ENCODE assay signal across 8 mouse cellular contexts in the genomic region with DNA sequence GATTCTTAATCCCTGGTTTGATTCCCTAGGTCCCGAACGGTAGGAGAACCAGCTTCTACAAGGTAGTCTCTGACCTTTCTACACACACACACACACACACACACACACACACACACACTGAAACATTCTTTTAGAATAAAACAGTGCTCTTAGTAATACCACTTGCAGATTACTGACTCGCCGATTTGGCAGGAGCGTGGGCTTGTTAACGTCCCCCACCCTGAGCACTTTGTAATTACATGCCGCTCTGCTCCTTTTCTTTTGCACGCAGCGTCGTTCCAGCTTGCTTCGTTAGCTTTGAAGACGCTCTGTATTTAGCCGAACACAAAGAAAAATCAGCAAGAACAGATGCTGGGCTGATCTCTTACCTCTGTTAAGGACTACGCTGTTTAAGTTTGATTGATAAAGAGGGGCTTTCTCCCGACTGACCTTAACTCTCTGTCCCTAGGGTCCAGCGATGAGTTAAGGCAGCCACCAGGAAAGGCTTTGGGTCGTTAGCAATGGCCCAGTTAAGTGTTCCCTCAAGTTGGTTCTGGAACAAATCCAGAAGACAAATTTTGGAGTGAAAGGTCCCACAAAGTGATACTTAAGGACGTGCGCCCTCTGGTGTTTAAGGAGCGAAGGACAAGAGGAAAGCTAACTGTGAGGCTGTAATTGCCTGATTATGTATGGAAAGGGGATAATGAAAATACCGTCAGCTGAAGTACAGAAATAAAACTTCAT. TPM values are rescaled to one million over a fixed set of nuclear protein-coding genes. Genes with fewer than 3 reads are reported as not detected.
DNase-seq lines count a peak whose midpoint lies in the region; ATAC-seq and TF ChIP-seq lines count a peak whose summit lies in the region.

No protein-coding gene starts in this region.

- no peaks in the 10 kb centered on the region for H3K9me3 ChIP-seq in embryonic facial prominence, embryonic 13.5 days
- H3K9me3 ChIP-seq in heart, embryonic 11.5 days (replicated peaks; ENCODE audit: control insufficient read depth, low read length): no peaks in the 10 kb centered on the region
- H3K9me3 ChIP-seq in kidney, embryonic 14.5 days (ENCODE audit: control insufficient read depth, low read length): no peaks in the 10 kb centered on the region
- no peaks in the 10 kb centered on the region for H3K9me3 ChIP-seq in limb, embryonic 14.5 days (ENCODE audit: control insufficient read depth, low read length)

- peaks cover 4% of the 10 kb centered on the region; the same call in 1 of the 2 replicates for H3K4me1 ChIP-seq in embryonic facial prominence, embryonic 13.5 days
- H3K4me1 ChIP-seq in heart, embryonic 11.5 days (ENCODE audit: control insufficient read depth, insufficient read depth, low read length): no peaks in the 10 kb centered on the region
- H3K4me1 ChIP-seq in kidney, embryonic 14.5 days (ENCODE audit: control insufficient read depth, insufficient read depth, low read length): no peaks in the 10 kb centered on the region
- no peaks in the 10 kb centered on the region for H3K4me1 ChIP-seq in limb, embryonic 14.5 days (ENCODE audit: control insufficient read depth, insufficient read depth, low read length)

- DNase-seq in A20 (ENCODE audit: low read depth, low spot score): peak; percentile 61
- peak; percentile 67 for DNase-seq in adrenal gland, postnatal 25 days
- DNase-seq in limb, embryonic 14.5 days (ENCODE audit: low spot score): peak; percentile 93
- peak; percentile 65 for DNase-seq in splenic B cell, adult 2 months (ENCODE audit: low read depth, low spot score)

- TF ChIP-seq POLR2A in limb, embryonic 14.5 days (IDR thresholded peaks at IDR 0.05; ENCODE audit: borderline replicate concordance, extremely low read depth, insufficient read depth, insufficient read length): no peak

- H3K27ac ChIP-seq in embryonic facial prominence, embryonic 13.5 days: peak overlapping the region; percentile 51; the same call in 1 of the 2 replicates
- no peak overlapping the region for H3K27ac ChIP-seq in heart, embryonic 11.5 days (ENCODE audit: low read depth, low read length)
- H3K27ac ChIP-seq in kidney, embryonic 14.5 days (ENCODE audit: low read depth, low read length): no peak overlapping the region
- H3K27ac ChIP-seq in limb, embryonic 14.5 days (replicated peaks; ENCODE audit: low read depth, low read length): peak overlapping the region; percentile 63

- H3K4me3 ChIP-seq in embryonic facial prominence, embryonic 13.5 days: peak overlapping the region; percentile 39
- H3K4me3 ChIP-seq in heart, embryonic 11.5 days (ENCODE audit: low read depth, low read length): peak overlapping the region; percentile 21; the same call in 1 of the 2 replicates
- H3K4me3 ChIP-seq in kidney, embryonic 14.5 days (ENCODE audit: low read length): peak overlapping the region; percentile 15; the same call in 1 of the 2 replicates
- H3K4me3 ChIP-seq in limb, embryonic 14.5 days (replicated peaks; ENCODE audit: low read length): peak overlapping the region; percentile 30

- H3K9ac ChIP-seq in embryonic facial prominence, embryonic 13.5 days: peak overlapping the region; percentile 67
- H3K9ac ChIP-seq in heart, embryonic 11.5 days (ENCODE audit: low read depth, low read length): 0 out of 2 replicates have a peak overlapping the region, but pooled peaks have one; percentile 43
- H3K9ac ChIP-seq in kidney, embryonic 14.5 days (ENCODE audit: low read depth, low read length): peak overlapping the region; percentile 28; the same call in 1 of the 2 replicates
- peak overlapping the region; percentile 49 for H3K9ac ChIP-seq in limb, embryonic 14.5 days (ENCODE audit: low read depth, low read length, severe bottlenecking)

- 0 out of 2 replicates have a peak, but pooled peaks have one; percentile 32 for ATAC-seq in embryonic facial prominence, embryonic 13.5 days (ENCODE audit: insufficient number of reproducible peaks, insufficient read depth, low FRiP score, low TSS enrichment, low read depth)
- no peak for ATAC-seq in heart, embryonic 11.5 days (replicated peaks; ENCODE audit: insufficient number of reproducible peaks, low FRiP score, low TSS enrichment)
- peak; percentile 71; the same call in 1 of the 2 replicates for ATAC-seq in kidney, embryonic 14.5 days (ENCODE audit: low FRiP score, low TSS enrichment)
- ATAC-seq in limb, embryonic 14.5 days (ENCODE audit: low FRiP score, low read depth): peak; percentile 76
- 0 out of 2 replicates have a peak, but pooled peaks have one; percentile 43 for ATAC-seq in monocyte, adult 5-6 weeks (replicated peaks; ENCODE audit: insufficient number of reproducible peaks, low FRiP score, low TSS enrichment, poor library complexity, severe bottlenecking)

- no peaks in the 10 kb centered on the region for H3K27me3 ChIP-seq in embryonic facial prominence, embryonic 13.5 days
- no peaks in the 10 kb centered on the region for H3K27me3 ChIP-seq in heart, embryonic 11.5 days (ENCODE audit: control insufficient read depth, insufficient read depth, low read length)
- H3K27me3 ChIP-seq in kidney, embryonic 14.5 days (ENCODE audit: control insufficient read depth, insufficient read depth, low read length): no peaks in the 10 kb centered on the region
- H3K27me3 ChIP-seq in limb, embryonic 14.5 days (ENCODE audit: control insufficient read depth, insufficient read depth, low read length): no peaks in the 10 kb centered on the region
- no peaks in the 10 kb centered on the region for H3K27me3 ChIP-seq in splenic B cell, adult 2 months (ENCODE audit: control insufficient read depth, insufficient read depth, low read length, poor library complexity, severe bottlenecking)

- 23% methylated on average over 21 of the region's 21 CpGs for WGBS in embryonic facial prominence, embryonic 13.5 days
- WGBS in heart, embryonic 11.5 days (ENCODE audit: insufficient replicate concordance): 36% methylated on average over 21 of the region's 21 CpGs
- 35% methylated on average over 21 of the region's 21 CpGs for WGBS in kidney, embryonic 14.5 days
- 17% methylated on average over 21 of the region's 21 CpGs for WGBS in limb, embryonic 14.5 days

- no peaks in the 10 kb centered on the region for H3K36me3 ChIP-seq in embryonic facial prominence, embryonic 13.5 days
- no peaks in the 10 kb centered on the region for H3K36me3 ChIP-seq in heart, embryonic 11.5 days (ENCODE audit: control insufficient read depth, insufficient read depth, low read length)
- no peaks in the 10 kb centered on the region for H3K36me3 ChIP-seq in kidney, embryonic 14.5 days (ENCODE audit: control insufficient read depth, insufficient read depth, low read length)
- no peaks in the 10 kb centered on the region for H3K36me3 ChIP-seq in limb, embryonic 14.5 days (ENCODE audit: control insufficient read depth, insufficient read depth, low read length)
- no peaks in the 10 kb centered on the region for H3K36me3 ChIP-seq in splenic B cell, adult 2 months (ENCODE audit: control insufficient read depth, insufficient read depth, low read length, poor library complexity, severe bottlenecking)

- peak overlapping the region; percentile 63 for H3K4me2 ChIP-seq in embryonic facial prominence, embryonic 13.5 days
- H3K4me2 ChIP-seq in heart, embryonic 11.5 days: peak overlapping the region; percentile 59
- H3K4me2 ChIP-seq in kidney, embryonic 14.5 days (replicated peaks; ENCODE audit: low read depth, low read length): peak overlapping the region; percentile 40
- peak overlapping the region; percentile 51 for H3K4me2 ChIP-seq in limb, embryonic 14.5 days (replicated peaks; ENCODE audit: low read depth, low read length, severe bottlenecking)

RNA-seq across cellular contexts. Expression of gene Commd2, which starts 26.1 kb away (rescaled TPM):
- 30.1 and 34.7 TPM in 2 replicates for total RNA-seq in adrenal gland, postnatal 25 days (2021)
- polyA plus RNA-seq in embryonic facial prominence, embryonic 13.5 days (2015; fragmentation: Nextera tagmentation; extraction: Ambion mirVana): 84.6 and 94.2 TPM in 2 replicates
- polyA plus RNA-seq in heart, embryonic 11.5 days (2014; fragmentation: Nextera tagmentation; extraction: Ambion mirVana): 53.7 and 57.4 TPM in 2 replicates
- 82.2 and 97.4 TPM in 2 replicates for polyA plus RNA-seq in kidney, embryonic 14.5 days (2014; fragmentation: Nextera tagmentation; extraction: Ambion mirVana)
- 53.9 and 57.1 TPM in 2 replicates for polyA plus RNA-seq in limb, embryonic 14.5 days (2012; rRNA removed)
- 81.0 and 90.4 TPM in 2 replicates for polyA plus RNA-seq in limb, embryonic 14.5 days (2014; fragmentation: Nextera tagmentation; extraction: Ambion mirVana)
- total RNA-seq in monocyte, adult 5-6 weeks (2017): 12.8 to 28.5 TPM (median 25.4 TPM) in 3 replicates

RNA-seq across cellular contexts. Expression of gene Wwtr1, which starts 49.7 kb away (rescaled TPM):
- total RNA-seq in adrenal gland, postnatal 25 days (2021): 35.8 and 37.6 TPM in 2 replicates
- polyA plus RNA-seq in embryonic facial prominence, embryonic 13.5 days (2015; fragmentation: Nextera tagmentation; extraction: Ambion mirVana): 23.8 and 26.1 TPM in 2 replicates
- polyA plus RNA-seq in heart, embryonic 11.5 days (2014; fragmentation: Nextera tagmentation; extraction: Ambion mirVana): 12.9 and 17.4 TPM in 2 replicates
- 17.7 and 20.7 TPM in 2 replicates for polyA plus RNA-seq in kidney, embryonic 14.5 days (2014; fragmentation: Nextera tagmentation; extraction: Ambion mirVana)
- polyA plus RNA-seq in limb, embryonic 14.5 days (2012; rRNA removed): 54.2 and 57.9 TPM in 2 replicates
- polyA plus RNA-seq in limb, embryonic 14.5 days (2014; fragmentation: Nextera tagmentation; extraction: Ambion mirVana): 34.5 and 34.6 TPM in 2 replicates
- total RNA-seq in monocyte, adult 5-6 weeks (2017): 0.10 to 0.21 TPM in 2 of 3 replicates, not detected in the other

Comparison
In these comparisons a context has a peak if more than half of its experiments do, and no peak if none do; other contexts are left out.
1. H3K27ac ChIP-seq: peak in embryonic facial prominence, embryonic 13.5 days (single experiment) and limb, embryonic 14.5 days (single experiment); none in heart, embryonic 11.5 days (single experiment) and kidney, embryonic 14.5 days (single experiment).
2. Peak in every context shown above with its lines, with median percentiles within 50 percentile points of each other: DNase-seq, H3K4me2 ChIP-seq, H3K4me3 ChIP-seq and H3K9ac ChIP-seq.